Mouse (Mus musculus) limb, embryonic 14.5 days (tissue): Measurements from ENCODE around the gene Flnb. TPM values are rescaled to one million over a fixed set of nuclear protein-coding genes. Genes with fewer than 3 reads are reported as not detected.

Experiments used
- ATAC-seq: fragments of 200-750 bp; cut with Nextera tagmentation; 2 replicates; pipeline ENCODE4 v1.8.0; 2017; ENCODE audit warnings: low read depth, moderate number of reproducible peaks, moderate TSS enrichment; ENCODE audit not compliant: low FRiP score
- DNase-seq: peaks from one replicate; pipeline ENCODE4 v3.0.0-alpha.2; 2015; ENCODE audit warnings: low spot score
- H3K27ac ChIP-seq: fragments of 300-500 bp; sonication (generic); replicated peaks from 2 replicates; pipeline ENCODE4 v1.5.1; 2014; ENCODE audit warnings: low read depth, mild to moderate bottlenecking, low read length, moderate library complexity, mixed read lengths
- H3K27me3 ChIP-seq: fragments of 300-500 bp; sonication (generic); 2 replicates; pipeline ENCODE4 v1.6.1; 2014; ENCODE audit warnings: low read length, mixed read lengths; ENCODE audit not compliant: control insufficient read depth, insufficient read depth
- H3K36me3 ChIP-seq: fragments of 300-500 bp; sonication (generic); 2 replicates; pipeline ENCODE4 v1.6.1; 2014; ENCODE audit warnings: mild to moderate bottlenecking, low read length, moderate library complexity, mixed read lengths; ENCODE audit not compliant: control insufficient read depth, insufficient read depth
- H3K4me1 ChIP-seq: fragments of 300-500 bp; sonication (generic); 2 replicates; pipeline ENCODE4 v1.6.1; 2014; ENCODE audit warnings: antibody characterized with exemption, low read length, mixed read lengths; ENCODE audit not compliant: control insufficient read depth, insufficient read depth
- H3K4me2 ChIP-seq: fragments of 300-500 bp; sonication (generic); replicated peaks from 2 replicates; pipeline ENCODE4 v1.6.1; 2014; ENCODE audit warnings: low read depth, mild to moderate bottlenecking, low read length, moderate library complexity; ENCODE audit not compliant: severe bottlenecking
- H3K4me3 ChIP-seq: fragments of 300-500 bp; sonication (generic); replicated peaks from 2 replicates; pipeline ENCODE4 v1.5.1; 2014; ENCODE audit warnings: low read length
- H3K9ac ChIP-seq: fragments of 300-500 bp; sonication (generic); 2 replicates; pipeline ENCODE4 v1.6.1; 2014; ENCODE audit warnings: mild to moderate bottlenecking, low read depth, low read length, moderate library complexity; ENCODE audit not compliant: severe bottlenecking
- H3K9me3 ChIP-seq: fragments of 300-500 bp; sonication (generic); 2 replicates; pipeline ENCODE4 v1.6.1; 2016; ENCODE audit warnings: low read length; ENCODE audit not compliant: control insufficient read depth
- POLR2A ChIP-seq: fragments of 200-500 bp; IDR thresholded peaks from 2 replicates; pipeline ENCODE4 v1.8.0; 2012; ENCODE audit warnings: inconsistent platforms, mild to moderate bottlenecking, moderate library complexity, borderline replicate concordance; ENCODE audit not compliant: insufficient read depth, insufficient read length; ENCODE audit errors: extremely low read depth
- WGBS: fragments of 180-500 bp; shearing (Covaris S2); extraction: QIAGEN DNeasy Blood & Tissue Kit; methylation state at CpG from one replicate; pipeline ENCODE4 v1.1.7; 2014; 5-methylcytosine and 5-hydroxymethylcytosine counted together
- polyA plus RNA-seq, 2 experiments: library from polyadenylated mRNA; depleted of rRNA in 1 of 2; stranded (reverse) in 1 of 2; unstranded in 1 of 2; fragments of >200 nt; fragmentation: Nextera tagmentation in 1 of 2; extraction: Ambion mirVana in 1 of 2; gene quantifications; 2 replicates each; pipeline versions ENCODE4 v1.2.1 to v1.2.3; 2012 to 2014

The Flnb gene
- polyA plus RNA-seq, 2 experiments, result 39.4 to 58.7 TPM

DNA sequence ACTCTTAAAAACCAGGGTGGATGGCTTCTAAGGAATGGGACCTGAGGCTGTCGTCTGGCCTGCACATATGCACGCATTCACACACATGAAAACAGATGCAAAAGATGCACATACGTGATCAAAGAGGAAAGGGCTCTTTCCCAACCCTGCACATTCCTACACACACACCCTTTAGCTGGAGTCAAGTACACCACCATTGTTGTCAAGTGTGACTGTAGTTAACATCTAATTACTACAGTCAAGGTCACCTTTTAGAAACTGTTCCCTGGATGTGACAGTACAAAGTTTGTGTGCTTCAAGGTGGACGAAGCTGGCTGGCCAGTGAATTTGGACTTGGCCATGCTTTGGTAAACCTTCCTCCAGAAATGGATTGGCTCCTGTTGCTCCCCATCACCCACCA lies 114.4 kb downstream of the Flnb start:
- no peaks in the 10 kb centered on the region for H3K27me3 ChIP-seq
- H3K36me3 ChIP-seq, result peaks cover 98% of the 10 kb centered on the region
- no peak overlapping the region for H3K4me3 ChIP-seq
- no peak overlapping the region for H3K9ac ChIP-seq
- no peak overlapping the region for H3K27ac ChIP-seq
- WGBS, result 91% methylated on average over 4 of the region's 4 CpGs
- H3K4me2 ChIP-seq, result no peak overlapping the region
- no peaks in the 10 kb centered on the region for H3K9me3 ChIP-seq
- H3K4me1 ChIP-seq, result peaks cover 6% of the 10 kb centered on the region
- DNase-seq (no peak), ATAC-seq (no peak)
- no peak for TF ChIP-seq POLR2A

DNA sequence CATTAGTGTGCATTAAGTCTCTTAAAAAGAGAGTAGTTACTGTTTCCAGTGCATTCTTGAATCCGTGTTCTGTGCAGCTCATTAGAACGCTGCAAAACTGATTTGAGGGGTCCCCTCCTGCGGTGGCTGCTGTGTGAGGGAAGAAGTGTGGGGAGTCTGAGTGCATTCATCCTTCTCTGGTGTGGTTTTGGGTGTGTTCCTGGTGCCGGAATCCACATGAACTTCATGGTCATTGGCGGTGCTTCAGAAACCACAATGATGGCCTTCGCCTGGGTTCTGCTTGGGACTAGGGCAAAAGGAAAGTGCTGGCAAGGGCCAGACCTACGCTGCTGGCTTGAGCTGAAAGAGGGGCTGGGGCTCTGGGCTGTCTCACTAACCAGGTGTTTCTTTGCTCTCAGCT lies 116.4 kb downstream of the Flnb start:
- Histone ChIP-seq H3K4me3 (no peak overlapping the region), H3K4me2 (no peak overlapping the region), H3K4me1 (peaks cover 24% of the 10 kb centered on the region), H3K27ac (no peak overlapping the region), H3K36me3 (peaks cover 93% of the 10 kb centered on the region), H3K27me3 (no peaks in the 10 kb centered on the region), H3K9ac (no peak overlapping the region), H3K9me3 (no peaks in the 10 kb centered on the region)
- 79% methylated on average over 7 of the region's 7 CpGs for WGBS
- DNase-seq, result no peak
- ATAC-seq, result no peak
- TF ChIP-seq POLR2A, result no peak

DNA sequence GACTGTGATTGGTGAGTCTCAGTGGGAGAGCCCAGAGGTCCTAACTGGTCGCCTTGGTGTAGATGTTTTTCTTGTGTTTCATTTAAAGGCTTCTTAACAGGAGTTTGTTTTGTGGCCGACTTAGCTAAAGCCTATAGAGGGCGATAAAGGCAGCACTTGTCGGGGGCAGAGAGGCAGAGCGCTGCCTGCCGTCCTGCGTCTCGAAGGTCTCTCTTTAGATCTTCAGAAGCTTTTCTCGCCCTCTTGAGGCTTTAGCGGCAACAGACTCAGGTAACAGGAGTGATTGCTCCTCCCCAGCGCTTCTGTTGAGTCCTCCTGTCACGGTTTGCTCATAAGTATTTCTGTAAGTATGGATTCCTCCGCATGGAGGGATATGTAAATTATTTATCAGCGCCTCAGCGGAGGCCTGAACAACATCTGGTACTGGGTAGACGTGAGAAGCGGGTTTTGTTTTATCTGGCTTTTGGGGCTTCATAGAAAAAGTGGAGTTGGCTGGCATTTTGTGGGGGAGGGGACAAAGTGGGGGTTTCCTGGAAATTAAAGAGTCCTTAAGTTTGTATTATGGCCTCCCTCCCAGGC lies 119.4 kb downstream of the Flnb start:
- Histone ChIP-seq H3K4me3 (no peak overlapping the region), H3K4me2 (0 out of 2 replicates have a peak overlapping the region, but pooled peaks have one; percentile 4), H3K27me3 (no peaks in the 10 kb centered on the region), H3K9me3 (no peaks in the 10 kb centered on the region), H3K4me1 (peaks cover 27% of the 10 kb centered on the region), H3K27ac (peak overlapping the region; percentile 40; the same call in 1 of the 2 replicates), H3K36me3 (peaks cover 84% of the 10 kb centered on the region), H3K9ac (no peak overlapping the region)
- ATAC-seq (no peak), DNase-seq (peak; percentile 63)
- 13% methylated on average over 17 of the region's 17 CpGs for WGBS
- TF ChIP-seq POLR2A, result no peak

DNA sequence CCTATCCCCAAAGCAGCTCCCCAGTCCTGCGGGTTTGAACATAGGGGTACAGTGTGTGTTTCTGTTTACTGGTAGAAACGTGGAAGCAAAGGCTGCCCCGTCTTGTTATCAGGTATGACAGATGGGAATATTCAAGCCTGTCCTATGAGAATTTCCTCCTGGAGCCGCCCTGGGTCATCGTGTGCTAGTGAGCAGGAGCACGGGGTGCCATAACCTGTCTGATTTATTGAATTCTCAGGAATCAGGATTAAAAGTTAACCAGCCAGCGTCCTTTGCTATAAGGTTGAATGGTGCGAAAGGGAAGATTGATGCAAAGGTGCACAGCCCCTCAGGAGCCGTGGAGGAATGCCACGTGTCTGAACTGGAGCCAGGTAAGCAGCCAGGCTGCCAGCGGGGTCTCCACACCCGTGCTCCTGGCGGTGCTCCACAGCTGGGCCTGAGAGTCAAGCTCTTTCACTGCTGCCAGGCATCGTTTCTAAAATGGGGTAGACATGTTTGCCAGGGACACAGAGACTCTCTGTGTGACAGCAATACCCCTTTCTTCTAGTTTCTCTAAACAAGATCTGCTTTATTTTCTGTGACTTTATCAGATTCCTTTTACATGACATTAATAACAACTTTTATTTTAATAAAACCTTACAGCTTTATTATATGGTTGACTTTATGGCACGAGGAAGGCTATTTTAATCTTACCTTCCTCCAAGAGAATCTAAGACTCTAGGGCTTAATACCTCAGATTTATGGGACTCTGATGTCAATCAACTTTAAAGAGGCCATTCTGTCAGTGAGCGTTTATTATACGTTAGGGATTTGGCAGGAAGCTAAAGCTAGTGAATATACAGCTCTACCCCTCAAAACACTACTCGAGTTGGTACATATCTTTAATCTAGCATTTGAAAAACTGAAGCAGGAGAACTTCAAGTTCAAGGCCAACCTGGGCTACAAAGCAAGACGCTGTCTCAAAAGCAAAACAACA lies 121.3 kb downstream of the Flnb start:
- H3K27ac ChIP-seq, result peak overlapping the region; percentile 38; the same call in 1 of the 2 replicates
- H3K27me3 ChIP-seq, result no peaks in the 10 kb centered on the region
- H3K9me3 ChIP-seq, result no peaks in the 10 kb centered on the region
- TF ChIP-seq POLR2A, result no peak
- H3K4me1 ChIP-seq, result peaks cover 43% of the 10 kb centered on the region
- H3K4me2 ChIP-seq, result no peak overlapping the region
- H3K4me3 ChIP-seq, result no peak overlapping the region
- no peak overlapping the region for H3K9ac ChIP-seq
- WGBS, result 41% methylated on average over 19 of the region's 19 CpGs
- peak; percentile 54 for ATAC-seq
- DNase-seq, result peak; percentile 45
- peaks cover 83% of the 10 kb centered on the region for H3K36me3 ChIP-seq

DNA sequence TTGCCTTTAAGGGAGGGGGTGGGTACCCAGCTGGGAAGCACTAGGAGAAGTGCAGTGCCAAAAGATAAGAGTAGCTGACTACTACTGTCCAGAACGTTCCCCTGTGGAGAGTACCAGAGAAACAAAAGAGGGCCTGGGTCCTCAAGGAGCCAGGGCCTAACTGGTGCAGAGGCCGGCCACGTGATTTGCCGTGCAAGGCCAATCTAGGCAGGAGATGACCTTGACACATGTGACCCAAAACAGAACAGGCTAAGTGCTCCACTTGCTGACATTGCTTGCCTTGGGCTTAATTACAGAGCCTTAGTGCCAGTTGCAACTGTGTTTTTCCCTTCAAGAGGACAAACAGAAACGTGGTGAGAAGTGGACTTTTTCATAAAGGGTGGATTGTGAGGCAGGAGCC lies 123.7 kb downstream of the Flnb start:
- H3K4me2 ChIP-seq, result no peak overlapping the region
- H3K4me3 ChIP-seq, result no peak overlapping the region
- TF ChIP-seq POLR2A, result no peak
- H3K27me3 ChIP-seq, result no peaks in the 10 kb centered on the region
- H3K9ac ChIP-seq, result no peak overlapping the region
- H3K9me3 ChIP-seq, result no peaks in the 10 kb centered on the region
- DNase-seq (no peak), ATAC-seq (no peak)
- 75% methylated on average over 5 of the region's 5 CpGs for WGBS
- H3K36me3 ChIP-seq, result peaks cover 84% of the 10 kb centered on the region
- H3K27ac ChIP-seq, result no peak overlapping the region
- peaks cover 43% of the 10 kb centered on the region for H3K4me1 ChIP-seq
